Mouse (Mus musculus) layer of hippocampus, postnatal 36 days (tissue): ENCODE data around the gene Erc1. TPM values are rescaled to one million over a fixed set of nuclear protein-coding genes. Genes with fewer than 3 reads are reported as not detected.
"Not testable (repeated sequence)": the region's sequence is repeated elsewhere in the genome, so short reads cannot be mapped to it uniquely, and the experiment has no call there.

Experiments
- DNase-seq, 2 experiments: peaks; one replicate each; pipeline ENCODE4 v3.0.0; 2022
- total RNA-seq, 2 experiments: library from RNA; stranded (reverse); gene quantifications; 2 replicates each; pipeline ENCODE4 v1.2.3; 2021

The Erc1 gene
- 10 to 100 TPM; 56.7 to 62.8 TPM for total RNA-seq

DNA sequence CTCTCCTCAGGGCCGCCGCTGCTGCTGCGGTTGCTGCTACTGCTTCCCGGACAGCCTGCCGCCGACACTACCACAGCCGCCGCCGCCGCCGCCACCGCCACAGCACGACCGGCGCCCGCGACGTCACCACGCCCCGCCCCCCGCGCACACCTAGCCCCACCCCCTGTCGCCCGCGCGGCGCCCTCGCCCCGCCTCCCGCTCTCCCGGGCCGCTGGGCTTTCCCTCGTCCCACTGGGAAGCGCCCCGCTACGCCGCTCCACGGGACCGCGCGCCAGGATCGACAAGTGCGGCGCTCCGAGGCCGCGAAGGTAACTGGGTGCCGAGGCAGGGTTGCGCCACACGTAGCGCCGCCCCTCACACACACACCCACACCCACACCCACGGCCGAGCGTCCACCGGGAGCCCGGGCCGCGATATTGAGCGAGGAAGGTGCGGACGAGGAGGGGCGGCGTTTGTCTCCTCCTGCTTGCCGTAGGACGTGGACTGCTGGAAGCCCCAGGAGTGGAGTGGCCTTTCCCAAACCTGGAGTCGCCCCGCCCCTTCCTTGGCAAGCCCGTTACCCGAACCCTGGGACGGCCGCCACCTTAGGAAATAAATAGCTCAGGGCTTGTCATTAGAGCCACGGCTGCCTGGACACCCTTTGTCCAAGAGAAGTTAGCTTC lies at the start of gene Erc1:
TSS of gene Erc1 (minus strand) at position 134 of the 662 bp plus-strand sequence.
- peak; percentile 88 to 91 for DNase-seq

DNA sequence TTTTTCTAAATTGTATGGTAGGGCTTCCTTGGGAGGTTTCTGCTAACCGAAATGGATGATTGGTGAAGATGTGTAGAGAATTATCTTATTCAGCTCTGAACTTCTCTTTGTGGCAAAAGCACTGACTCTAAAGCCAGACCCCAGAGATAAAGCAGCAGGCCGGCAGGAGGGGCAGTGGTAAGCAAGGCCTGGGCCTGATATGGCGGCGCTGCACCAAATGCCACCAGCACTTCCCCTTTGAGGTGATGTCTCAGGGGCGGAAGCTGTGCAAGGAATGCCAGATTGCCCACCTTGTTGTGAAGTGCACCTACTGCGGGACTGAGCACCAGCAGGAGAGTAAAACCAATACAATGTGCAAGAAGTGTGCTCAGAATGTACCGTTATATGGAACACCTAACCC lies 44.7 kb upstream of the Erc1 start:
- DNase-seq, result no peak

DNA sequence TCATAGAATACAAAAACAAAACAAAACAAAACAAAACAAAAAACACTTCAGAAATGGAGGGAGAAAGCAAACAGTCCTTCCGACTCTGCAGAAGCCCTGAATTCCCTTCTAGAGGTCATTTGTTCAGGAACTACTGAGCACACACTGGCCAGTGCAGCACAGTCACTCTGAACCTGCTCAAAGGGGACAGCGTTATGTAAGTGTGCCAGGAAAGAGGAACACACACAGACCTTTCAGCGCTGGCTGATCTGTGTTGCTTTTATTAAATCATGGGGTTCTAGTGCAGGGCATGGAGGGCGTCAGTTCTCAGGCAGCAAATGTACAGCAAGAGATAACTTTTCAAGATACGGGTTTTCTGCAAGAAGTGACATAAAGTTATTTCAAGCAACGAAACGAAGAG lies 35.2 kb upstream of the Erc1 start:
- DNase-seq, result no peak

DNA sequence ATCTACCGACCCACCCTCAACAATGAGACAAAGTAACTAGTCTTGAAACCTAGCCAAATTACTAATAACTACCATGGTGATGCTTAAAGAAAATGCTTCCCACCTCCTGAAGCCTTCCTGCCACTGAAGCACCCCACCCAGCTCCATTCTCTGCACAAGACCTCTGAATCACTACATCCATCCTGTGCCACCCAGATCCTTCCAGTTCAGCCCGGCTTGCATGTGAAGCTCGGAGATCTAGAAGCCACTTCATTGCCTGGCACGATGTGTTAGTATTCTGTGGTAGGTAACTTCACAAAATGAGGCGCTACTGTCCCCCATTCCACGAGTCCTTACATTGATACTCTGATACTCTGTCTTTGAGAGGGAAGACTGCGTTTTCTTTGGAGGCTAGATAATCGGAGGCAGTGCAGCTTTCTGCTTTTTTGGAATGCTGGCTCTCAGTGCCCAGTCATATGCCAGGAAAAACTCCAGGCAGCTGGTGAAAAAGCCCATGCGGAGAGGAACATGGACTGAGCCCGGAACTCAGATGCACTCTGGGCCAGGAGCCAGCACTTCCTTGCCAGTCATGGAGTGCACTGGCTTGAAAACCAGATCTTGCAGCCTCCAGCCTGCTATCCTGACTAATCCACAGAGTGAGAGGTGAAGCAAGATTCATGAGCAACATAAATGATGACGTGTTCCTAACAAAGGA lies 16.5 kb upstream of the Erc1 start:
- peak; percentile 86 to 88 for DNase-seq

DNA sequence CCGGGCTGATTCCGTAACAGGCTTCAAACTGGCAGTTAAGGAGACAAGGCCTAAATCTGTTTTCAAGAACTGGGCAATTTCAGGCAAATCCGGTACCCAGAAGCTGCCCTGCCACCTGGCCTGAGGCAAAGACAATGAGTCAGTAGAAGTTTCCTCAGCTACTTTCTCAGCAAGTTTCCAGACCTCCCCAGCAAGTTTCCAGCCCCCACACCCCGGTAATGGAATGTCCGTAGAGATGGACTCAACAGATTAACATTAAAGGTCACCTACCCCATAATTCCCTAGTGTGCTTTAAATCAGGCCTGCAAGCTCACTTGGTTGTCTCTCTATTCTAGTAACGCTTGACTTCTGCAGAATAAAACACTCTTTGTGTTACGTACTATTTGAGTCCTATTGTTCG lies 13.6 kb upstream of the Erc1 start:
- no peak for DNase-seq

DNA sequence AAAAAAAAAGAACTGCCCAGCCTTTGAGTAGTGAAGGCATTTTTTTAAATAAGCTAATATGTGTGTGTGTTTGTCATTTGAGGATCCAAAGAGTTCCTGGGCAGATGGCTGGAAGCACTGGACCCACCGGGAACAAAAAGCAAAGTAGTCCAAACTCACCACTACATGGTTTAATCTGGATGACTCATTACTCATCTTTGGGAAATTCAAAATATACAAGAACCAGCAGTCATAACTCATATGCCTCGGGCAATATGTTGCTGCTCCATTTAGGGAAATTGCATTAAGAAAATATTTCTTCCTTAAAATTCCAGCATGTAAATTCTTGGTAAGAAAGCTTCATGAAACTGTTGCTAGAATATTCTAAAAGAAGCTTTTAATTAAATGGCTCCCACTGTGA lies 12.3 kb upstream of the Erc1 start:
- no peak for DNase-seq

DNA sequence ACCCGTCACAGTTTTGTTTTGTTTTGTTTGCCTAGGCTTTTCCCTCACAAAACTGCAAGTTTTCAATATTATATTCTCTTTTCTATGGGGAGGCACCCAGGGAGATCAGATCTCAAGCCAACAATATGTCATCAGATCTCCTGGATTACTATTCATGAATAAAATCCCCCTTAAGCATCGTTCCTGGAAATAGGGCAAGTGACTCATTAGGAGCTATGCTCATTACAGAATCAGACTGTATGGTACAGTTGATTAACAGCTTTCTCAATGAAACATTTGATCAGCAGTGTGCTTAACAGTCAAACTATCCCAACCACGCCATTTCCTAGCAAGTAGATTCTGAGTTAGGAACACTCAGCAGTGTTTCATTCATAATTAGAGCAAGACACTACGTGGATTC lies 7.5 kb upstream of the Erc1 start:
- no peak for DNase-seq

DNA sequence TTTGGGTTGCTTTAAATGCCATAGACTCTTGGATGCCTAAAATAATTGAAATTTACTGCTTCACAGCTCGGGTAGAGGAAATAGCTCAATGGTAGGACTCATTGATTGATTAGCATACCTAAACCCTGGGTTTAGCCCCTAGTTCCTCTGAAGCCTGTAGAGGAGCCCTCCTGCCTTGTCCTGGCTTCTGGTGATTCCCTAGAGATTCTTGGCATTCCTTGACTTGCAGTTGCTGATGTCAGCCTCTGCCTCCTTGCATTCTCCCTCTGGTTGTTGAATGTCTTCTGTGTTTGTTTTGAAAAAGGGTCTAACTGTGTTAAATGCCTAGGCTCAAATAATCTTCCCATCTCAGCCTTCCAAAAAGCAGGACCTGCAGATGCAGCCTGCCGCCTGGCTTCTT lies 6.2 kb upstream of the Erc1 start:
- no peak for DNase-seq

DNA sequence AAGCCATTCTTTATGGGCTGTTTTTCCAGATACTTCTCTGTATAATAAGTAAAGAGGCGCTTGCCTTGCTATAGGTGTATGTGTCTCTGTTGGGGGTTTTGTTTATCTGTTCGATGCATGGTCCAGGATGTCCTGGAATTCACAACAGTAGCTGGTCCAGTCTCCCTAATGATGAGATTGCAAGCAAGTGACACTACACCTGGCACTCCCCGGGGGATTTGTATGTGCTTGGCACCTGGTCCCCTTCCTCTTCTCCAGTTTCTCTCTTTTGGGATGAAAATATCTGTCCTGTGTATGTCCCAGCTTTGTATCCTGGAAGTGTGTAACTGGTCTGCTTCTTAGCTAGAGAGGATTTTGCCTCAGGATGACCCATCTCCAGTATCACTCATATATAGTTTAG lies 1.9 kb upstream of the Erc1 start:
- no peak for DNase-seq

DNA sequence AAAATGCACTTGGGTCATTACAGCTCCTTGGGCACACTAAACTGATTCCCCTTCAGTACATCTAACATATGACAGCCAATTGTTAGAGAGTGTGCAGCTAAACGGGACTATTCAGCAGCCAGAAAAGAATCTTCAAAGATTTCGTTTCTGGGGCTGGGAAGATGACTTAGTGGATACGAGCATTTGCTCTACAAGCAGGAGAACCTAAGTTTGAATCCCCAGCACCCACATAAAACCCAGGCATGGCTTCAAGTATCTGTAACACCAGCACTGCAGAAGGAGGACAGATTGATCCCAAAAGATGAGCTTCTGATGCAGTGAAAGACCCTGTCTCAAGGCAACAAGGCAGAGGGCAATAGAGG lies 1.4 kb upstream of the Erc1 start:
- DNase-seq, result no peak

DNA sequence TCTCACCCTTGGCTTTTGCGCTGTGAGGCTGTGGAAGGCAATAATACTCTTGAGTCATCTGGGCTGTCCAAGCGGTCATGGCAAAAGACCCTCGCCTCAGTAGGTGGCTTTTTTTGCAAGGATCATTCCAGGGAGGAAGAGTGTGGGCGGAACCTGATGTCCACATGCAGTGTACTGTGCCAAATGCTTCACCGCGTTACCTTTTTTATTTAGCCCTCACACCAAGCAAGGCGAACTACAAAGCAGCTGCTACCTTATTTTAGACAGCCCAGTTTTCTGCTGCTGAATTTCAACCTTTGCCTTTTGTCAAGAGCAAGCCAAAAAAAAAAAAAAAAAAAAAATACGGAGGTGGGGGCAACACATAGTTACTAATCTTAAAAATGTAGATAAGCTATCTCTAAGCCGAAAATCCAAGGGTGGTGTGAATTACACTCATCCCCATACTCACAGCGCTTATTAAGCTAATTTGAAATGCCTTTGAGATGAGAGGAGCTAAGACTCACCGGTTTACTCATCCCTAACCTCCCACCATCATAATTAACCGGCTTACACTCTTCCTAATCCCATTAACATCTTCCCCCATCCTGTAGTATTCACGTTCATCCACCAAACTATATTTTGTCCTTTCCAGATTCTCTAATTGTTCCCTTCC lies 855 bp upstream of the Erc1 start:
- no peak for DNase-seq

DNA sequence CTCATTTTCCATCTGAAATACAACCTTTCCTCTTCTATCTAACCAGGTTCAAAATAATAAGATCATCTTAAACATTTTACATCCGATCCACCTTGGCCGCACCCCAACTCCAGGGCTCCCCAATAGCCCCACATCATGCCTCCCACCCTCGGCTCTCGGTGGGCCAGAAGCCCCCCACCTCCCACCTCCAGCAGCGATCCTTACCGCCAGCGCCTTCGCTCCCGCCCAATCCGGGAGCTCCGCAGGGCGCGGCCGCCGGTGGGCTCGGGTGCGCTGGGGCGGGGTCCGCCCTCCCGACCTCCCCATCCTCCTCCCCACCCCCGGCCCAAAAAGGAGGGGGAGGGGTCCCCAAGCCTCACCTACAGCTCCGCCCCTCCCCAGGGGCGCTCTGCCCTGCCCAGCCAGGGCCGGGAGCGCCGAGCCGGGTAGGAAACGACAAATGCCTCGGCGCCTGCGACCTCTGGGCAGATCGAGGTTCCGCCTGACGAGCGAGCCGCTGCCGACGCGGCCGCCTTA lies 391 bp downstream of the Erc1 start:
- DNase-seq, result peak in 1 of 2 experiments; percentile 19

DNA sequence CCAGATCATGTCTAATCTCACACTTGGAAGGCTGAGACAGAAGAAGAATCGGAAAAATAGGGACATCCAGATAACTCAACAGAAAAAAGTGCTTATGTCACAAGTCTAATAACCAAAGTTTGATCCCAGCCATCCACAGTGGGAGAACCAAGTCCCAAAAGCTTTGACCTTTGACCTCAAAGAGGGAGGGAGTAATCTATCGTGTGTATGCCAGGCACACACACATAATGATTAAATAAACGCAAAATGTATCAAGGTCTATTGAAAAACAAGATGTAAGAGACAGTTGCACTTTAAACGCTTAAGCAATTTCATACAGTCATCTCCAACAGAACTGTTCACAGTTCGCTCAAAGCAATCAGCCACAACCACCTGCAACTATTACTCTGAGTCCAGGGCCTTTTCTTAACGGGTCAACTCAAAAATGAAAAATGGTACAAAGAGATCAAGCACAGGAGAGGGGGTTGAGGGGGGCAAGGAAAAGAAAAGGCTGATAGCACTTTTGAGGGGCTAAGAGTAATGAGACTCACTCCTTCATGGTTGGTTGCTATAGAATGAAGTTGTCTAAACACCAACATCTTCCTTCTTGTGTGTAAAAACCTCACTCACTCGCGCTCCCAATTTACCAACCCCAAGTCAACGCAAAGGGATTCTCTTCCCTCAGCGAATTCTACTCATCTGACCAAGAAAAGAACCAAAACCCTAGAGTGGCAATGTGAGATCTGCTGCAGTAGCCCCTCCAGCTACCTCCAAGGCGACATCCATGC lies 1.0 kb downstream of the Erc1 start:
- DNase-seq, result no peak

DNA sequence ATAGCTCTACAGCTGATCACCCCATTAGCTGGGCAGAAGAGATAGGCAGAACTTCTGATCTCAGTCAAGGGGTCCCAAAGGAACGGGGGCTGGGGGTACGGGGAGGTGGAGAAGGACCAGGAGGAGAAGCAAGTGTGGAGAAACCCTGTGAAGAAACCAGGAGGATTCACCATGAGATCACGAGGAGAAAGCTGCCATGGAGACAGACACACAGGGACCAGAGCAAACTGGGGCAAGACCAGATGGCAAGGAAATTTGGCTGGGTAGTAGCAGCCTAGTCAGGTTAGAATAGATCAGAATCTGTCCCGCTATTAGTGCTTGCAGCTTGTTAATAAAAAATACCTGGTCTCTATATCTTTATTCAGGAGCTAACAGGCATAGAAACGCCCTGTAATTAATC lies 18.0 kb downstream of the Erc1 start:
- no peak for DNase-seq

DNA sequence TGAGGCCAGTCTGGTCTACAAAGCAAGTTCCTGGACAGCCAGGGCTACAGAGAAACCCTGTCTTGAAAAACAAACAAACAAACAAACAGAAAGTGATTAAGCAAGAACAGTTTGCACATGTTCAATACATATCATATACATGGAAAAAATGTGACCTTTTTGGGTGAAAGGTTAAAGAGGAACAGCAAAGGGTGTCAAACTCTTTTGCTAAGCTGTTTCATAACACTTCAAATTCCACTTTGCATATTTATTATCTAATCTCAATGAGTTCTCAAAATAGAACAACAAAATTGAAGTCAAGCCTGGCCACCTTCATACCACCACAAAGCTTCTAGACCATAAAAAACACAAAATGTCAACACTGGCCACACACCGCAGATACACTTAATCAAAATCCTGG lies 19.8 kb downstream of the Erc1 start:
- DNase-seq, result no peak

DNA sequence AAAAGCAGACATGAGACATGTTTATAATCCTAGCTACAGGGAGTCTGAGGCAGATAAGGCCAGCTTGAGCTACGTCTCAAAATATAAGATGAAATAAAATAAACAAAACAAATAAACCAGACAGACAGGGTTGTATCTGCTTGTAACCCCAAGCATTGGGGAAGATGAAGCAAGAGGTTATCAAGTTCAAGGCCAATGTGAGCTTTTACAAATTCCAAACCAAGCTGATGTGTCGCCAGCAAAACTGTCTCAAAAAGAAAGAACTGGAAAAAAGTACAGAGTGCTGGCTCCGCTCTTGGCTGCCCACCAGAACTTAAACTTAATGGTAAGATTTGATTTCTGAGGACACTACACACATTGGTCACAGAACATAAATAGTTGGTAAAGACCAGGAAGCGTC lies 21.3 kb downstream of the Erc1 start:
- DNase-seq, result no peak

DNA sequence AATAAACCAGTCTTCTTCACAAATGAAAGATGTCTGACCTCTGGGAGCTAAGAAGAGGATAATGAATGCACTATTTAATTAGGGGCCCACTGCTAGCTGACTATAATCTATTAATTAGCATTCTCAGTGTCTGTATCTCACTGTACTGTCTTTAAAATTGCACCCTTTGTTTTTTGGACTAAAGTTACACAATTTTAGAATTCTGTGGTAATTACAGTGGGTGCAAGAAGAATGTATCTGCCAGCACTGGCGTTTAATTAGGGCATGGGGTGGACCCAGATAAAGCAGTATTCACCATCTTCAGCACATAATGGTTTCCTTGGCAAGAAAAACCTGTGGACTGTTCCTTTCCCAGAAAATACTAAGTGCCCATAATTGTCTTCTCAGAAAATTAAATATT lies 25.8 kb downstream of the Erc1 start:
- DNase-seq, result no peak

DNA sequence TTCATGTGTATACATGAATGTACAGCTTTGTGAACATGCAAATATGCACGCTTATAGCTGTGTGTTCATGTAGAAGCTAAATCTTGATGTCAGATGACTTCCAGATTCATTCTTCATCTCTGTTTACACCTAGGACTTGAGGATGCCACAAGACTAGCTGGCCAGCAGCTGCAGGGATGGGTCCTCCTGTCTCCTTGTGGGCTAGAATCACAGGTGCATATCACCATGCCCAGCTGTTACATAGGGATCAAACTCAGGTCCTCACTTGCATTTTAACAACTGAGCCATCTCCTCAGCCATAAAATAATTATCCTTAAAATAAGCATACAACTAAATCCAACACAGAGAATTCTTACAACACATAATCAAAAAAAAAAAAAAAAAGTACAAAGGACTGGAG lies 26.8 kb downstream of the Erc1 start:
- no peak for DNase-seq

DNA sequence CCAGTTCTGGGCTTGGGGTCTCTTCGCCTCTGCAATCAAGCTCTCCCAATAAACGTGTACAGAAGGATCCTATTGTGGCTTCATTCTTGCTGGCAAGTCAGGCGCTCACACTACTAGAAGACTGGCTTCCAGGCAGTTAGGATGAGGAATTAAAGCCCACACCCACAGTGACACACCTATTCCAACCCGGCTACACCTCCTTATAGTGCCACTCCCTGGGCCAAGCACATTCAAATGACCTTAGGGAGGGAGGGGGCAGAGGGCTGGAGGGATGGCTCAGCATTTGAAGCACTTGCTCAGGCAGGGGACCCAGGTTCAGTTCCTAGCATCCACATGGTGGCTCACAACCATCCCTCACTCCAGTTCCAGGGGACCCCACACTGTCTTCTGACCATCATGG lies 29.4 kb downstream of the Erc1 start:
- DNase-seq, result no peak

DNA sequence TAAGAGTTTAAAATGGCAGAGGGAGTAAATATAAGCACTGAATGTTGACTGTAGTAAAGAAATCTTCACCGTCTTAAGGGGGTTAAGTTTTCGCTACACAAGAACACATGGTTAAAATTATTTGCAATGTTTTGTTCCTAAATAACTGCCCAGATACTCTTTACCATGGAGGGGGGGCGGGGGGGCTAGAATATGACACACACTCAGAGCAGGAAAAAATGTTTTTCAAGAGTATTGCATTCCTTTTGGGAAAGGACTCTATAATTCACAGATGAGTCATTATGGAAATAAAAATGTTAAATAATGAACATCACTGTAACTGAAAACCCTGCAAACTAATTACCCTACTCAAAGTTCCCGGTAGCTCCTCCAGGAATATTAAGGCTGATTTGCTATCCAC lies 32.5 kb downstream of the Erc1 start:
- DNase-seq, result no peak

DNA sequence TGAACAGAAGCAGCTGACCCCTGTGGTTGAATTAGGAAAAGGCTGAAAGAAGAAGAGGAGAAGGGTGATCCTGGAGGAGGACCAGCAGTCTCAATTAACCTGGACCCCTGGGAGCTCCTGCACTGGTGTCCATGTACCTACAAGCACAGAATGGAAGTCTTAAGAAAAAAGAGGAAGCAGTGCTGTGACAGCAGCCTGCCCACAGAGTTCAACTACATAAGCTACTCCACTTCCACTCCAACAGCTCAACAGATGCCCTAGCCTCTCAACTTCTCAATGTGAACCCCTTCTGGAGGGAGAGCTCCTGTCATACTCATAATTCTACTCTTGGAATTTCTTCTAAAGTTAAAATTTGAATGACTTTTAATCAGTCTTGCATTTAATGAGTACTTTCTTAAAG lies 34.9 kb downstream of the Erc1 start:
- DNase-seq, result not testable (repeated sequence)

DNA sequence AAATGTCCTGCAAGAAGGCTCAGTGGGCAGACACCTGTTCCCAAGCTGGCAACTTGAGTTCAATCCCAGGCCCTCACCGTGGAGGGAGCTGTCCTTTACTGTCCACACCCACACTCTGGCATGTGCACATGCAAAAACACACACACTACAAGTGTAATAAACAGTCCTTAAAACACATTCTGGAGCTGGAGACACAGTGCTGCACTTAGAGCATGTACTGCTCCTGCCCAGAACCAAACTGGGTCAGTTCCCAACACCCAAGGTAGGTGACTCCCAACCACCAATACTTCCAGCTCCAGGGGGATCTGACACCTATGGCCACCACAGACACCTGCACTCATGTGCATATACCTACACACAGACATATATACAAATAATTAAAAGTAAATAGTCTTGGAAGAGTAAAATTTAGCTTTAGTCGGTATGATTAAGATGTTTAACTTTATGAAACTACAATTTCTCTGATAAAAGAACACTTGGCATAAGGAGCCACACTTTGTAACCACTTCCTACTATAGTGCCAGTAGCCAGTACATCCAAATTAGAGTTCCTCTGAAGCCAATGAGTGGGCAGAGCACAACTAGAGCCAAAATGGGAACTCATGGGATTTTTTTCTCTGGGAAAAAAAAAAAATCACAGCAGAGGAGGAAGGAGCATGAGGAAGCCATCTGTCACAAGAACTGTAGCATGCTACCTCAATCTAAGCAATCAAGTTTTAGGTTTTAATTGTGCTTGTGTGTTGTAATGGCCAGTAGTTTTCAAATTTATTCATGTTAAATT lies 39.1 kb downstream of the Erc1 start:
- DNase-seq, result no peak
